Mouse (Mus musculus) stomach, postnatal 0 days (tissue): ENCODE results near the gene Glmn.

Source experiments
- CTCF ChIP-seq: IDR thresholded peaks from 2 replicates; pipeline ENCODE4 v1.5.1; 2016; ENCODE audit warnings: antibody characterized with exemption, low read depth, mild to moderate bottlenecking, moderate library complexity
- EP300 ChIP-seq: optimal IDR thresholded peaks from 2 replicates; pipeline ENCODE3; 2016; ENCODE audit warnings: antibody characterized with exemption

- no peak for TF ChIP-seq CTCF
- TF ChIP-seq EP300, result no peak
Measured at GRCm38 (mm10) chr5:107507321-107507720, 90.4 kb downstream of the Glmn start, which contains the start of gene Gm42669.
